Mouse (Mus musculus) neural tube, embryonic 11.5 days (tissue): Measurements from ENCODE around the gene RPS10-NUDT3. TPM values are rescaled to one million over a fixed set of nuclear protein-coding genes. Genes with fewer than 3 reads are reported as not detected.
A peak's percentile ranks its signal among the peaks of the same experiment; 100 is the strongest.

Source experiments
- ATAC-seq: fragments of 200-750 bp; cut with Nextera tagmentation; 2 replicates; pipeline ENCODE4 v1.8.0; 2017; ENCODE audit warnings: moderate number of reproducible peaks, mild to moderate bottlenecking, moderate TSS enrichment, moderate library complexity; ENCODE audit not compliant: insufficient read depth, low FRiP score, low TSS enrichment
- DNase-seq: peaks from one replicate; pipeline ENCODE4 v3.0.0-alpha.2; 2015; ENCODE audit warnings: low spot score
- H3K27ac ChIP-seq: fragments of 300-500 bp; sonication (generic); 2 replicates; pipeline ENCODE4 v1.5.1; 2014; ENCODE audit warnings: low read depth, mild to moderate bottlenecking, low read length
- H3K27me3 ChIP-seq: fragments of 300-500 bp; sonication (generic); 2 replicates; pipeline ENCODE4 v1.6.1; 2014; ENCODE audit warnings: mild to moderate bottlenecking, low read length, mixed read lengths; ENCODE audit not compliant: control insufficient read depth, insufficient read depth
- H3K36me3 ChIP-seq: fragments of 300-500 bp; sonication (generic); 2 replicates; pipeline ENCODE4 v1.6.1; 2014; ENCODE audit warnings: mild to moderate bottlenecking, low read length, moderate library complexity, mixed read lengths; ENCODE audit not compliant: control insufficient read depth, insufficient read depth
- H3K4me1 ChIP-seq: fragments of 300-500 bp; sonication (generic); 2 replicates; pipeline ENCODE4 v1.6.1; 2014; ENCODE audit warnings: low read length, mixed read lengths; ENCODE audit not compliant: control insufficient read depth, insufficient read depth
- H3K4me2 ChIP-seq: fragments of 300-500 bp; sonication (generic); 2 replicates; pipeline ENCODE4 v1.6.1; 2014; ENCODE audit warnings: low read depth, mild to moderate bottlenecking, moderate library complexity
- H3K4me3 ChIP-seq: fragments of 300-500 bp; sonication (generic); 2 replicates; pipeline ENCODE4 v1.5.1; 2014; ENCODE audit warnings: low read depth, low read length
- H3K9ac ChIP-seq: fragments of 300-500 bp; sonication (generic); 2 replicates; pipeline ENCODE4 v1.6.1; 2014; ENCODE audit warnings: mild to moderate bottlenecking, low read length
- H3K9me3 ChIP-seq: fragments of 300-500 bp; sonication (generic); 2 replicates; pipeline ENCODE4 v1.6.1; 2016; ENCODE audit warnings: low read length; ENCODE audit not compliant: control insufficient read depth
- WGBS: fragments of 180-500 bp; shearing (Covaris S2); extraction: QIAGEN DNeasy Blood & Tissue Kit; methylation state at CpG from one replicate; pipeline ENCODE4 v1.1.7; 2014; 5-methylcytosine and 5-hydroxymethylcytosine counted together
- polyA plus RNA-seq: library from polyadenylated mRNA; unstranded; fragments of >200 nt; fragmentation: Nextera tagmentation; extraction: Ambion mirVana; gene quantifications from 2 replicates; pipeline ENCODE4 v1.2.1, GENCODE M21; 2014

Gene RPS10-NUDT3
- polyA plus RNA-seq, 1 experiment from 2014 or later: not detected

GRCm38 (mm10) chr17:27623360-27624326 lies 11.4 kb downstream of the RPS10-NUDT3 start, which contains the start of gene Nudt3:
Nudt3 (minus strand) TSS chr17:27623495.
- H3K4me1 ChIP-seq: peaks cover 13% of the 10 kb centered on the region

GRCm38 (mm10) chr17:27622611-27623359 lies 12.2 kb downstream of the RPS10-NUDT3 start:
- Histone ChIP-seq H3K4me1 (peaks cover 13% of the 10 kb centered on the region), H3K4me3 (peak overlapping the region; percentile 97), H3K27me3 (no peaks in the 10 kb centered on the region), H3K9ac (peak overlapping the region; percentile 99), H3K9me3 (no peaks in the 10 kb centered on the region), H3K36me3 (no peaks in the 10 kb centered on the region; the same call in 1 of the 2 replicates), H3K4me2 (peak overlapping the region; percentile 70), H3K27ac (peak overlapping the region; percentile 99)
- WGBS: under 1% methylated on average over 68 of the region's 80 CpGs
- DNase-seq (peak; percentile 83), ATAC-seq (peak; percentile 54; the same call in 1 of the 2 replicates)

More at GRCm38 (mm10) chr17:27623360-27624326, 11.4 kb downstream of the RPS10-NUDT3 start, which contains the start of gene Nudt3:
- peak within 1 kb of the TSS; percentile 97 for H3K4me3 ChIP-seq
- WGBS: 8% methylated on average over 78 of the region's 91 CpGs
- H3K9me3 ChIP-seq: no peaks in the 10 kb centered on the region
- peak; percentile 82 for ATAC-seq
- H3K27me3 ChIP-seq: no peaks in the 10 kb centered on the region
- DNase-seq: peak; percentile 96
- peak within 1 kb of the TSS; percentile 70 for H3K4me2 ChIP-seq
- H3K9ac ChIP-seq: peak within 1 kb of the TSS; percentile 99
- H3K27ac ChIP-seq: peak within 1 kb of the TSS; percentile 99
- no peaks in the 10 kb centered on the region; the same call in 1 of the 2 replicates for H3K36me3 ChIP-seq

- no peaks in the 10 kb centered on the region for H3K27me3 ChIP-seq
- H3K27ac ChIP-seq: peak overlapping the region; percentile 99
- 2% methylated on average over 23 of the region's 23 CpGs for WGBS
- peak overlapping the region; percentile 99 for H3K9ac ChIP-seq
- ATAC-seq (no peak), DNase-seq (peak; percentile 50)
- H3K36me3 ChIP-seq: no peaks in the 10 kb centered on the region; the same call in 1 of the 2 replicates
- H3K4me2 ChIP-seq: peak overlapping the region; percentile 70
- no peaks in the 10 kb centered on the region for H3K9me3 ChIP-seq
- H3K4me3 ChIP-seq: peak overlapping the region; percentile 97
- H3K4me1 ChIP-seq: peaks cover 13% of the 10 kb centered on the region
Observed at GRCm38 (mm10) chr17:27621705-27622531, 13.1 kb downstream of the RPS10-NUDT3 start.

- Histone ChIP-seq H3K36me3 (no peaks in the 10 kb centered on the region; the same call in 1 of the 2 replicates), H3K9me3 (no peaks in the 10 kb centered on the region), H3K4me2 (peak overlapping the region; percentile 70), H3K4me1 (peaks cover 13% of the 10 kb centered on the region), H3K9ac (peak overlapping the region; percentile 99), H3K27me3 (no peaks in the 10 kb centered on the region), H3K27ac (no peak overlapping the region), H3K4me3 (peak overlapping the region; percentile 97)
- DNase-seq (no peak), ATAC-seq (no peak)
- 54% methylated on average over 8 of the region's 8 CpGs for WGBS
Observed at GRCm38 (mm10) chr17:27621161-27621560, 13.9 kb downstream of the RPS10-NUDT3 start.

DNA sequence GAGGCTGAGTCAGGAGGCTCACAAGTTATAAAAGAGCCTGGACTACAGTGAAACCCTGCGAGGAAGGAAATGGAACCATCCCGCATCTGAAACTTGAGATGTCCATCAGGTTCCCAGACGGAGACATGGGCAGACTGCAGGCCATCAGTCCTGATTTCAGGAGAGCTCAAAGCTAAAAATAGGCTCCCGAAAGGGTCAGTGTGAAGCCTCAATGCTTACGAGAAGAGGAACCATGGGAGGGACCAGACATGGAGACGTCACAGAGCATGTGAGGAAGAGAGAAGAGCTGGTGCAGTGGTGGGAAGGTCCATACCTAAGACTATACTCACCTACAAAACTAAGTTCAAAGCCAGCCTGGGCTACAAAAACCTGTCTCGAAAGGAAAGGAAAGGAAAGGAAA lies 19.6 kb downstream of the RPS10-NUDT3 start:
- no peak for DNase-seq
- H3K9ac ChIP-seq: no peak overlapping the region
- H3K4me3 ChIP-seq: no peak overlapping the region
- 80% methylated on average over 7 of the region's 7 CpGs for WGBS
- H3K4me1 ChIP-seq: peaks cover 5% of the 10 kb centered on the region
- no peak overlapping the region for H3K4me2 ChIP-seq
- H3K9me3 ChIP-seq: no peaks in the 10 kb centered on the region
- ATAC-seq: no peak
- no peak overlapping the region for H3K27ac ChIP-seq
- H3K36me3 ChIP-seq: no peaks in the 10 kb centered on the region; the same call in 1 of the 2 replicates
- H3K27me3 ChIP-seq: no peaks in the 10 kb centered on the region

DNA sequence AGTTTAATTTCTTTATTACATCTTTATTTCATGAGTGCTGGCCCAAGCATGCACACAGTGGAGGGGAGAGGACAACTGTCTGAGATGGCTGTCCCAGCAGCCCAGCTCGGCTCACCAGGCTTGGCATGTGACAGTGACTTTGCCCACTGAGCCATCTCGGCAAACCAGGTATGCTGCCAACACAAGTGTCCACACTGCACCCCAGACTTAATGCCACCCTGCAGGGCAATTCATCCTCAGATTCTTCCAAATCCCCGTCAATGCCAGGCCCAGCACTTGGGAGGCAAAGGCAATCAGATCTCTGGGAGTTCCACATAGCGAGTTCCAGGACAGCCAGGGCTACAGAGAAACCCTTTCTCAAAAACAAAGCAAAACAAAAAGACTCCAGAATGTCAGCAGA lies 22.0 kb downstream of the RPS10-NUDT3 start:
- Histone ChIP-seq H3K4me1 (no peaks in the 10 kb centered on the region; the same call in 1 of the 2 replicates), H3K9ac (no peak overlapping the region), H3K27me3 (no peaks in the 10 kb centered on the region), H3K36me3 (no peaks in the 10 kb centered on the region), H3K4me3 (no peak overlapping the region), H3K9me3 (no peaks in the 10 kb centered on the region), H3K27ac (no peak overlapping the region), H3K4me2 (no peak overlapping the region)
- ATAC-seq (no peak), DNase-seq (no peak)
- WGBS: 81% methylated on average over 4 of the region's 4 CpGs

GRCm38 (mm10) chr17:27611994-27612393 lies 23.0 kb downstream of the RPS10-NUDT3 start:
- no peak overlapping the region for H3K4me3 ChIP-seq
- no peak overlapping the region; the same call in 1 of the 2 replicates for H3K9ac ChIP-seq
- no peaks in the 10 kb centered on the region for H3K36me3 ChIP-seq
- H3K27me3 ChIP-seq: no peaks in the 10 kb centered on the region
- H3K4me1 ChIP-seq: no peaks in the 10 kb centered on the region; the same call in 1 of the 2 replicates
- ATAC-seq (no peak), DNase-seq (no peak)
- H3K4me2 ChIP-seq: no peak overlapping the region
- WGBS: 86% methylated on average over 5 of the region's 5 CpGs
- H3K27ac ChIP-seq: no peak overlapping the region
- no peaks in the 10 kb centered on the region for H3K9me3 ChIP-seq

- H3K9me3 ChIP-seq: no peaks in the 10 kb centered on the region
- no peaks in the 10 kb centered on the region for H3K27me3 ChIP-seq
- no peaks in the 10 kb centered on the region for H3K36me3 ChIP-seq
- H3K4me3 ChIP-seq: no peak overlapping the region
- 69% methylated on average over 3 of the region's 3 CpGs for WGBS
- no peaks in the 10 kb centered on the region; the same call in 1 of the 2 replicates for H3K4me1 ChIP-seq
- H3K4me2 ChIP-seq: no peak overlapping the region
- no peak overlapping the region for H3K27ac ChIP-seq
- no peak for ATAC-seq
- H3K9ac ChIP-seq: no peak overlapping the region
- no peak for DNase-seq
Observed at GRCm38 (mm10) chr17:27611519-27611884, 23.5 kb downstream of the RPS10-NUDT3 start.
